Mouse (Mus musculus) embryonic facial prominence, embryonic 12.5 days (tissue): ENCODE results near the gene Myo7a. TPM values are rescaled to one million over a fixed set of nuclear protein-coding genes. Genes with fewer than 3 reads are reported as not detected.

Experiments
- ATAC-seq: fragments of 200-750 bp; cut with Nextera tagmentation; 2 replicates; pipeline ENCODE4 v1.8.0; 2017; ENCODE audit not compliant: insufficient number of reproducible peaks, insufficient read depth, low FRiP score, low TSS enrichment
- H3K27ac ChIP-seq: fragments of 300-500 bp; sonication (generic); 2 replicates; pipeline ENCODE4 v1.5.1; 2016; ENCODE audit warnings: mild to moderate bottlenecking
- H3K27me3 ChIP-seq: fragments of 300-500 bp; sonication (generic); 2 replicates; pipeline ENCODE4 v1.6.1; 2016; ENCODE audit warnings: mild to moderate bottlenecking, moderate library complexity
- H3K36me3 ChIP-seq: fragments of 300-500 bp; sonication (generic); 2 replicates; pipeline ENCODE4 v1.6.1; 2016; ENCODE audit warnings: mild to moderate bottlenecking
- H3K4me1 ChIP-seq: fragments of 300-500 bp; sonication (generic); 2 replicates; pipeline ENCODE4 v1.6.1; 2016
- H3K4me2 ChIP-seq: fragments of 300-500 bp; sonication (generic); replicated peaks from 2 replicates; pipeline ENCODE4 v1.6.1; 2016; ENCODE audit warnings: mild to moderate bottlenecking, moderate library complexity
- H3K4me3 ChIP-seq: fragments of 300-500 bp; sonication (generic); 2 replicates; pipeline ENCODE4 v1.5.1; 2016; ENCODE audit warnings: mild to moderate bottlenecking
- H3K9ac ChIP-seq: fragments of 300-500 bp; sonication (generic); 2 replicates; pipeline ENCODE4 v1.6.1; 2016; ENCODE audit warnings: mild to moderate bottlenecking, moderate library complexity
- H3K9me3 ChIP-seq: fragments of 300-500 bp; sonication (generic); 2 replicates; pipeline ENCODE4 v1.6.1; 2016; ENCODE audit warnings: mild to moderate bottlenecking, moderate library complexity
- WGBS: fragments of 180-500 bp; shearing (Covaris S2); methylation state at CpG from one replicate; pipeline ENCODE4 v1.1.7; 2016; 5-methylcytosine and 5-hydroxymethylcytosine counted together
- polyA plus RNA-seq: library from polyadenylated mRNA; unstranded; fragments of >200 nt; fragmentation: Nextera tagmentation; extraction: Ambion mirVana; gene quantifications from 2 replicates; pipeline ENCODE4 v1.2.1, GENCODE M21; 2016

The Myo7a gene
- polyA plus RNA-seq, 1 experiment from 2014 or later = 16.1 TPM

DNA sequence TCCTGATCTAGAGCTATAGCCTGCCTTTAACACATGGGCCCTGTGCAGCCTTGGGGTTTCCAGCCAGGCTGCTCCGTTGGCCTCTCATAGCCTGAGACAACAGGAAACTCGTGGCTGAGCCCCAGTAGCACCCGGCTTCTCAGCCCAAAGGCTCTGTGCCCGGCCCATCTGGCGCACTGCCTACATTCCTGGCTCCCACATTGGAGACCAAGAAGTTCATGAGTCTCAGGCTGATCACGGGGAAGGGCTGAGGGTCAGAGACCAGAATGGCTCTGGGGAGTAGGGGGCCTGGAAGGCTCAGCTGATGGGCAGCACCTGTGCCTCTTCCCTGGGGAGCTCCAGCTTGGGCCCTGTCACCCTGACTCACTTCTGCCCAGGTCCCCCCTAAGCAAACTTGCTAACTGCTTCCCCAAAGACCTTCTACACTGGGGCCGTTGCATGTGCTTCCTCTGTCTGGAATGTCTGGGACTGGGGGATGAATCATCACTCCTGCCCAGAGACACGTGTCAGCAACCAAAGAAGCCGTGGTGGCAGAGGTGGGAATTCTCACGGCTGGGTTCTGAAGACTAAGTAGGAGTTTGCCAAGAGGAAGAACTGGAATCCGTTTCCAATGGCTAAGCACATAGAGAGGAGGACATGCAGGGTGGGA is 2.2 kb downstream of the Myo7a start:
- H3K4me1 ChIP-seq = 0 out of 2 replicates have a peak, but pooled peaks cover 4% of the 10 kb centered on the region
- no peak overlapping the region for H3K4me3 ChIP-seq
- H3K36me3 ChIP-seq = no peaks in the 10 kb centered on the region
- H3K27ac ChIP-seq = no peak overlapping the region
- no peak for ATAC-seq
- H3K4me2 ChIP-seq = no peak overlapping the region
- H3K9me3 ChIP-seq = no peaks in the 10 kb centered on the region
- H3K27me3 ChIP-seq = peaks cover 19% of the 10 kb centered on the region
- no peak overlapping the region for H3K9ac ChIP-seq
- 65% methylated on average over 11 of the region's 11 CpGs for WGBS

DNA sequence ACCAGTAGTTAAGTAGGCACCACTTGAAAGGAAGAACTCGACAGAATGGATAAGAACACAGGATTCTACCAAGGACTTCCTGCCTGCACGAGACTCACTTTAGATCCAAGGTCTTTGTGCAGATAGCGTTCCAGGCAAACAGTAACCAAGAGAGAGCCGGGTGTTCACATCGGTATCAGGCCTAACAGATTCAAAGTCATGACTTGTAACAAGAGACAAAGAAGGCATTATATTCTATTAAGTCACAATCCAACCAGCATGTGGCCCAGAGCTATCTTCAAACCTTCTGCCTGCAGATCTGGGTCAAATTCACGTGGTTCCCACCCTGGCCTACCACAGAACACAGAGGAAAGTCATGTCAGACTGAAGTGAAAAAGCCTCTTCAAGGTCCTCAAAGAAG is 4.7 kb downstream of the Myo7a start:
- WGBS = 50% methylated on average over 6 of the region's 6 CpGs
- no peak overlapping the region for H3K9ac ChIP-seq
- peaks cover 36% of the 10 kb centered on the region for H3K27me3 ChIP-seq
- no peaks in the 10 kb centered on the region for H3K9me3 ChIP-seq
- no peaks in the 10 kb centered on the region for H3K36me3 ChIP-seq
- no peak for ATAC-seq
- no peak overlapping the region for H3K4me2 ChIP-seq
- peaks cover 13% of the 10 kb centered on the region for H3K4me1 ChIP-seq
- H3K4me3 ChIP-seq = no peak overlapping the region
- no peak overlapping the region for H3K27ac ChIP-seq

DNA sequence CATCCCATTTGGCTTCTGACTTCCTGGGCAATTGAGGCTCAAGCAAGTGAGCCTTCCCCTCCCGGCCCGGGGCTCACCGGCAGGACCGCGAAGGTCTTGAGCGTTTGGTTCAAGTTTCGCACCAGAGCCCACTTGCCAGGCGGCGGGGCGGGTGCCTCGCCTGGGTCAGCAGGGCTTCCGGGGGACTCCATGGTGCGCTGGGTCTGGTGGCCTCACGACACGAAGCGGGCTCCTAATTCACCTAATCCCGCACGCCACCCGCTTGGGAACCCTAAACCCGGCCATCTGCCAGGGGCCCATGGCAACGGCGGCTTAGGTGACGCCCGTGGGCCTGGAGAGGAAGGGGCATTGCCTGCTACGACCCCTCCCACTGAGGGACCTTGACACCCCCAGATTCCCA is 8.1 kb downstream of the Myo7a start:
- H3K27ac ChIP-seq = no peak overlapping the region
- no peaks in the 10 kb centered on the region for H3K36me3 ChIP-seq
- H3K9ac ChIP-seq = peak overlapping the region; percentile 58
- H3K27me3 ChIP-seq = peaks cover 34% of the 10 kb centered on the region
- 5% methylated on average over 25 of the region's 25 CpGs for WGBS
- no peaks in the 10 kb centered on the region for H3K9me3 ChIP-seq
- ATAC-seq = no peak
- peaks cover 13% of the 10 kb centered on the region for H3K4me1 ChIP-seq
- peak overlapping the region; percentile 52 for H3K4me2 ChIP-seq
- H3K4me3 ChIP-seq = peak overlapping the region; percentile 20

GRCm38 (mm10) chr7:98109771-98110170 is 9.6 kb downstream of the Myo7a start:
- Histone ChIP-seq H3K27me3 (peaks cover 29% of the 10 kb centered on the region), H3K4me3 (no peak overlapping the region), H3K4me2 (no peak overlapping the region), H3K4me1 (peaks cover 13% of the 10 kb centered on the region), H3K9ac (no peak overlapping the region), H3K27ac (no peak overlapping the region), H3K9me3 (no peaks in the 10 kb centered on the region), H3K36me3 (no peaks in the 10 kb centered on the region)
- WGBS = 69% methylated on average over 4 of the region's 4 CpGs
- no peak for ATAC-seq

GRCm38 (mm10) chr7:98108636-98109430 is 10.5 kb downstream of the Myo7a start:
- H3K36me3 ChIP-seq = no peaks in the 10 kb centered on the region
- peaks cover 29% of the 10 kb centered on the region for H3K27me3 ChIP-seq
- no peak overlapping the region for H3K27ac ChIP-seq
- peaks cover 13% of the 10 kb centered on the region for H3K4me1 ChIP-seq
- 84% methylated on average over 16 of the region's 16 CpGs for WGBS
- peak; percentile 36; the same call in 1 of the 2 replicates for ATAC-seq
- H3K9ac ChIP-seq = no peak overlapping the region
- H3K9me3 ChIP-seq = no peaks in the 10 kb centered on the region
- no peak overlapping the region for H3K4me3 ChIP-seq
- H3K4me2 ChIP-seq = no peak overlapping the region

DNA sequence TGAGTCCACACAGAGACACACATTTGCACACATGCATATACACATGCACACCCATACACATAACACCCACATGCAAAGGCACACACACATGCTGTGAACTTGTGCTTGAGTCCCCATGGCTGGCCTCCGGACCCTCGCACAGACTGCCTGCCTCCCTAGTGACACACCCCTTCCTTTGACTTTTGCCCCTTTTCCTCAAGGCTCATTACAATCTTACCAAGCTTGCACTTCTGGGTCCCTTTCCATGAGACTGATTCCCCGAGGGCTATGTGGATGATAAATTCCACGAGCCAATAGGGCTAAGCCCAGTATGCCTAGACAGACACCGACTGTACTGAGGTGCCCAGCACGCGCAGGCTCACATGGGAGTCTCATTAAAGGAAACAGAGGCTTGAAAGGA is 13.1 kb downstream of the Myo7a start:
- H3K27me3 ChIP-seq = peaks cover 12% of the 10 kb centered on the region
- no peaks in the 10 kb centered on the region for H3K36me3 ChIP-seq
- peaks cover 15% of the 10 kb centered on the region for H3K4me1 ChIP-seq
- no peak overlapping the region for H3K27ac ChIP-seq
- H3K9ac ChIP-seq = no peak overlapping the region
- 87% methylated on average over 7 of the region's 7 CpGs for WGBS
- H3K4me3 ChIP-seq = no peak overlapping the region
- ATAC-seq = no peak
- no peaks in the 10 kb centered on the region for H3K9me3 ChIP-seq
- H3K4me2 ChIP-seq = no peak overlapping the region

DNA sequence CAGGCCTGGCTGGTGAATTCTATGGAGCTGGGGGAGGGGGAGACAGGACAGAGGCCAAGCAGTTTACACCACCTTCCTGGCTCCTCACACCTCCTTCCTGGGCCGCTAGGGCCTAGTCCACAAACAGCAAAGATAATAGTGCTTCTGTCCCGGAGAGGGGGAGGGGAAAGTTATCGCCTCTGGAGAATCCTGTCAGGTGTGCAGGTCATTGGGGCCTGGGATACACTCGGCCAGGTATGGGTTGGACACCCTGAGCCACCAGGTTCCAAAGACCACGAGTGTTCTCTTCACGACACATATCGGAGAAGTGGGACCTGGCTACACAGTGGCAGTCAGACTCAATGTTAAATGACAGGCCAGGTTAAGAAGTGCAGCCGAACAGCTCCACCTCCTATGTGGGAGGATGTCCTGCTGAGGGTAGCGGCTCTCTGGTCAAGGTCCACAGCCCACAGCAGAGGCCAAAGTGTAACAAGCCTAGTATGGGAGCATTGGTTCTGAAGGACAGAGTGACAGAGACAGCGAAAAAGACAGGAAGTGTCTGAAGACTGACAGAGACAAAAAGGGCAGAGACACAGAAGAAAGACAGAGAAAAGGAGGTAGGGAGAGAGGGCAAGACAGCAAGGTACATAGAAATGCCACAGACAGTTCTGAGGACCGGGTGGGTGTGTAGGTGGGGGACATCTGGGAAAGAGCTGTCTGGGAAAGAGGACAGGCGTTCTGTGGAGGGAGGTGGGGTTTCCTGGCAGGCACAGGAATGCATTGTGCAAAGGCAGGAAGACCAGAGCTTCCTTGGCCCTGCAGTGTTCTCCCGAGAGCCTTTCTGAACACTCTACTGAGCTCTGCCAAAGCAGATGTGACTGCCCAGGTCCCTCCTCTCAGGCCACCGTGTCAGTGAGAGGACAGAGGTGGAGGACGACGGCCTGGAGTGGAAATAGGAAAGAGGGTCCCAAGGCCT is 14.6 kb downstream of the Myo7a start:
- WGBS = 63% methylated on average over 16 of the region's 16 CpGs
- Histone ChIP-seq H3K4me1 (peaks cover 9% of the 10 kb centered on the region; the same call in 1 of the 2 replicates), H3K27ac (no peak overlapping the region), H3K9me3 (no peaks in the 10 kb centered on the region), H3K4me3 (no peak overlapping the region), H3K27me3 (peaks cover 3% of the 10 kb centered on the region; the same call in 1 of the 2 replicates), H3K36me3 (no peaks in the 10 kb centered on the region), H3K4me2 (no peak overlapping the region), H3K9ac (0 out of 2 replicates have a peak overlapping the region, but pooled peaks have one; percentile 38)
- ATAC-seq = no peak

GRCm38 (mm10) chr7:98103942-98104292 is 15.4 kb downstream of the Myo7a start:
- 0 out of 2 replicates have a peak, but pooled peaks cover 5% of the 10 kb centered on the region for H3K4me1 ChIP-seq
- no peak overlapping the region for H3K4me2 ChIP-seq
- H3K9me3 ChIP-seq = no peaks in the 10 kb centered on the region
- H3K4me3 ChIP-seq = no peak overlapping the region
- ATAC-seq = no peak
- H3K27me3 ChIP-seq = peaks cover 3% of the 10 kb centered on the region; the same call in 1 of the 2 replicates
- no peak overlapping the region for H3K9ac ChIP-seq
- H3K36me3 ChIP-seq = no peaks in the 10 kb centered on the region
- WGBS = 71% methylated on average over 5 of the region's 5 CpGs
- no peak overlapping the region for H3K27ac ChIP-seq

GRCm38 (mm10) chr7:98103002-98103941 is 16.1 kb downstream of the Myo7a start:
- peak overlapping the region; percentile 53 for H3K9ac ChIP-seq
- 19% methylated on average over 19 of the region's 26 CpGs for WGBS

DNA sequence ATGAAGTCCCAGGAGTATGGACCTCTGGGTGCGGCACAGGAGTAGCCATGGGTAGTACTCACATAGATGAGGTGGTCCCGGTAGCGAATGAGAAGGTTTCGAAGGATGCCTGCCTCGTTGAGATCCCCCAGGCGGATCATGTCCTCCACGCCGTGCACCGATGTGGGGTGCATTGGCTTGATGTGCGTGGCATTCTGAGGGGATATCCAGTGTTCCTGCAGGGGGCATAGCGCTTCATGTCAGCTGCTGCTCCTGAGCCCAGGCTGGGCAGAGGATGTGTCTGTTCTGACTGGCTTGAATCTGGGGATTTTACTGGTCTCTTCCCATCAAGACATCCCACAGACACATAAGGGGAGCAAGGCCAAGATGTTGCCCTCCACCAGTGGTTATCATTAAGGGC is 16.8 kb downstream of the Myo7a start:
- Histone ChIP-seq H3K4me1 (0 out of 2 replicates have a peak, but pooled peaks cover 5% of the 10 kb centered on the region), H3K27ac (0 out of 2 replicates have a peak overlapping the region, but pooled peaks have one; percentile 18), H3K27me3 (no peaks in the 10 kb centered on the region), H3K36me3 (peaks cover 6% of the 10 kb centered on the region; the same call in 1 of the 2 replicates), H3K9ac (peak overlapping the region; percentile 53), H3K9me3 (no peaks in the 10 kb centered on the region), H3K4me3 (no peak overlapping the region), H3K4me2 (no peak overlapping the region)
- no peak for ATAC-seq
- WGBS = 95% methylated on average over 11 of the region's 11 CpGs

More at GRCm38 (mm10) chr7:98103002-98103941, 16.1 kb downstream of the Myo7a start:
- Histone ChIP-seq H3K4me3 (peak overlapping the region; percentile 20; the same call in 1 of the 2 replicates), H3K4me2 (peak overlapping the region; percentile 45), H3K27ac (0 out of 2 replicates have a peak overlapping the region, but pooled peaks have one; percentile 18), H3K27me3 (peaks cover 3% of the 10 kb centered on the region; the same call in 1 of the 2 replicates), H3K4me1 (0 out of 2 replicates have a peak, but pooled peaks cover 5% of the 10 kb centered on the region), H3K9me3 (no peaks in the 10 kb centered on the region), H3K36me3 (0 out of 2 replicates have a peak, but pooled peaks cover under 1% of the 10 kb centered on the region)
- no peak for ATAC-seq
